Mouse (Mus musculus) lung, postnatal 0 days (tissue): ENCODE measurements at regions not wholly inside any gene's neighbourhood (a gene's known extent, or its start where the extent isn't known, plus 50 kb on each side); places are given as distances from the start of the nearest gene placed in this dataset.

Experiments
- CTCF ChIP-seq: IDR thresholded peaks from 2 replicates; pipeline ENCODE4 v1.5.1; 2016; ENCODE audit warnings: antibody characterized with exemption, mild to moderate bottlenecking
- EP300 ChIP-seq: IDR thresholded peaks from 2 replicates; pipeline ENCODE4 v1.6.1; 2016; ENCODE audit warnings: antibody characterized with exemption, mild to moderate bottlenecking, control low read depth

DNA sequence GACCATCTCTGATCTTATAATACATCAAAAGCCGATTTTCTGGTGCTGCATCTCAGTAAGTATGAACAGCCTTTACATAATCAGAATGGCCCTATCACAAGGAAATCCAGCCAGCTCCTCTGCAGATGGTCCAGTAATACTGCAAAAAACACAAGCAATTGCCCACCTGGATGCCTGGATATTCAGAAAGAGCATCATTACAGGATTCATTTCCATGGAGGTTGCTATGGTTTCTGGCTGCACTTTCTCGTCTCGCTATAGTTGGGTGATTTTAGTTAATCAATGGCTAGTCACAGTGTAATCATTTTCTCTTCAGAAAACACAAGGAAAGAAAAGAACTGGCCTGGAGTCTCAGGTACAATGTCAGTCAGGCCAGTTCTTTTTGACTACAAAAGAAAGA, 179.8 kb upstream of the Myo3a start:
- TF ChIP-seq CTCF = no peak
- TF ChIP-seq EP300 = no peak
